Mouse (Mus musculus) lung, adult 2 months (tissue): ENCODE measurements around the gene Ralgps2.

Experiments
- CTCF ChIP-seq: fragments of 200-500 bp; IDR thresholded peaks from 2 replicates; pipeline ENCODE4 v1.5.1; 2011; ENCODE audit warnings: mild to moderate bottlenecking, low read length, control low read depth; ENCODE audit not compliant: insufficient read depth
- POLR2A ChIP-seq: fragments of 200-500 bp; IDR thresholded peaks from 2 replicates; pipeline ENCODE4 v1.6.1; 2011; ENCODE audit warnings: low read depth, mild to moderate bottlenecking, control low read depth, low read length, borderline replicate concordance; ENCODE audit errors: extremely low read depth

GRCm38 (mm10) chr1:156888830-156889229, 50.6 kb downstream of the Ralgps2 start:
- no peak for TF ChIP-seq CTCF
- no peak for TF ChIP-seq POLR2A
